Mouse (Mus musculus): Measurements from ENCODE around the gene Ggps1. TPM values are rescaled to one million over a fixed set of nuclear protein-coding genes. Genes with fewer than 3 reads are reported as not detected.
A peak's percentile ranks its signal among the peaks of the same experiment; 100 is the strongest.
"Not testable (repeated sequence)": the region's sequence is repeated elsewhere in the genome, so short reads cannot be mapped to it uniquely, and the experiment has no call there.

The Ggps1 gene
- polyA plus RNA-seq, 1 experiment from 2014 or later: 79.2 TPM

- peak; percentile 44; the same call in 1 of the 2 replicates for ATAC-seq (ENCODE audit: low FRiP score)
- Histone ChIP-seq H3K4me2 (peak overlapping the region; percentile 77), H3K4me1 (replicated peaks) (peaks cover 49% of the 10 kb centered on the region), H3K36me3 (0 out of 2 replicates have a peak, but pooled peaks cover 1% of the 10 kb centered on the region), H3K27ac (peak overlapping the region; percentile 98), H3K9me3 (no peaks in the 10 kb centered on the region), H3K4me3 (peak overlapping the region; percentile 99), H3K9ac (peak overlapping the region; percentile 99), H3K27me3 (no peaks in the 10 kb centered on the region)
- WGBS: under 1% methylated on average over 22 of the region's 31 CpGs
These were observed 619 bp upstream of the Ggps1 start for GRCm38 (mm10) chr13:14063942-14064271.

DNA sequence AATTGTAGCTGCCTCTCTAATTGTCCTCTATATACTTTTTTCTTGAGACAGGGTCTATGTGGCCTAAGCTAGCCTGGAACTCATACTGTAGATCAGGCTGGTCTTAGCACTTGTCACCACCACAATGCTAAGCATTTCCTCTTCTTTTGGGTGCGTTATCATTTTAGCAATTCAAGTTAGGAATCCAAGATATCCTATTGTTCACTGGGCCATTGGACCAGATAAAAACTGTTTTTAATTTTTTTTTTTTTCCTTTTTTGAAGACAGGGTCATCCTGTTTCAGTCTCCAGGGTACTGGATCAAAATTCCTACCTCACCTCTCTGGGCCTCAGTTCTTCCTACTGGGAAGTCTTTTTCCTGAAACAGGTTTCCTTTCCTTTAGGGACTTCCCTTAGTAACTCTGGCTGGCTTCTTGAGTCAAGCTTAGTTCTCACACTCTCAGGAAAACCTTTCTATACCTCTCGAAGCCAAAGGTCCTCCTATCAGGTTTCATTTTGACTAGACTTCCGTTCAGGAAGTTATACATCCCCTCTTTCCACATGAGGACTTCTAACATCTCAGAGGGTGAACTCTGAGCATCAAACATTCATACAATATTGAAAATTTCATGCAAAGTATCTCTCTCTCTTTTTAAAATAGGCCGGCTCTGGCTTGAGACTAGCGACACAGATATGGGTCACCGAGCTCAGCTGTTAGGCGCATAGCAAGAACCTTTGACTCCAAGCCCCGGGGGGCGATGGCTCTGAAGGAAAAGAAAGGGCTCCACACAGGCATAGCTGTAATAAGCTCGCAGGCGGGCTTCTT is 877 bp downstream of the Ggps1 start:
- Histone ChIP-seq H3K27me3 (no peaks in the 10 kb centered on the region), H3K9me3 (no peaks in the 10 kb centered on the region), H3K9ac (peak overlapping the region; percentile 94), H3K4me2 (peak overlapping the region; percentile 84), H3K4me3 (peak overlapping the region; percentile 99), H3K36me3 (peaks cover under 1% of the 10 kb centered on the region), H3K27ac (peak overlapping the region; percentile 95), H3K4me1 (replicated peaks) (peaks cover 36% of the 10 kb centered on the region)
- 6% methylated on average over 11 of the region's 11 CpGs for WGBS
- ATAC-seq (ENCODE audit: low FRiP score): no peak

DNA sequence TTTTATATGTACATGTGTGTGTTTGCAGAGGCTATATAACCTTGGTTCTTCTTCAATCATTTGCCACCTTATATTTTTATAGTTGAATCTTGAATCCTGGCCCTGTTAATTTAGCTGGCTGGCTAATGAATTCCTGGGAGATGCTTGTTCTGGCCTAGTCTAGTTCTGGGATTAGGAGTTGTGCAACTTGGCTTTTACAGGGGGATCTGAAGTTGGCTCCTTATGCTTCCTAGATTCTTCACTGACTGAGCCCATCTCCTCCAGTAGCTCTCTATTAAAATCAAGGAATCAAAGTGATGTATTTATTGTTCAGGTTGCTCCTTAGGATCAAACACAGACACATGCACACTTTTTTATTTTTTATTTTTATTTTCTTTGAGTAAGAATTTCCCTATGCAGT is 3.7 kb downstream of the Ggps1 start:
- peaks cover 23% of the 10 kb centered on the region for H3K36me3 ChIP-seq
- no peak overlapping the region for H3K27ac ChIP-seq
- H3K9ac ChIP-seq: no peak overlapping the region
- H3K4me1 ChIP-seq (replicated peaks): peaks cover 19% of the 10 kb centered on the region
- no peaks in the 10 kb centered on the region for H3K27me3 ChIP-seq
- no peak overlapping the region for H3K4me3 ChIP-seq
- ATAC-seq (ENCODE audit: low FRiP score): no peak
- no peak overlapping the region for H3K4me2 ChIP-seq
- no peaks in the 10 kb centered on the region for H3K9me3 ChIP-seq

- Histone ChIP-seq H3K4me1 (replicated peaks) (peaks cover 12% of the 10 kb centered on the region), H3K27me3 (no peaks in the 10 kb centered on the region), H3K36me3 (peaks cover 49% of the 10 kb centered on the region), H3K9me3 (no peaks in the 10 kb centered on the region), H3K9ac (no peak overlapping the region), H3K4me2 (no peak overlapping the region), H3K4me3 (no peak overlapping the region), H3K27ac (no peak overlapping the region)
- 92% methylated on average over 3 of the region's 3 CpGs for WGBS
- ATAC-seq (ENCODE audit: low FRiP score): no peak
These were observed 6.5 kb downstream of the Ggps1 start for GRCm38 (mm10) chr13:14056801-14057200.

DNA sequence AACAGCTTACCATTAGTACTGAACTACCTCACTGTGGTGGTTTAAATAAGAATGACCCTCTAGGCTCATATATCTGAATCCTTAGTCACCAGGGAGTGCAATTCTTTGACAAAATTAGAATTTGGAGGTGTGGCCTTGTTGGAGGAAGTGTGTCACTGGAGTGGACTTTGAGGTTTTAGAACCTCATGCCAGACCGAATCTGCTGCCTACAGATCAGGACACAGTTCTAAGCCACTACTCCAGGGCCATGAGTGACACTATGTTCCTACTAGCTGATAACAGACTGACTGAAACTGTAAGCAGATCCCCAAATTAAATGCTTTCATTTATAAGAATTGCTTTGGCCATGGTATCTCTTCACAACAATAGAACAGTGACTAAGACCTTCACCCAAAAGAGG is 13.4 kb downstream of the Ggps1 start:
- no peak for ATAC-seq (ENCODE audit: low FRiP score)

GRCm38 (mm10) chr13:14044521-14044920 is 18.8 kb downstream of the Ggps1 start:
- Histone ChIP-seq H3K4me1 (replicated peaks) (peaks cover 7% of the 10 kb centered on the region), H3K4me2 (no peak overlapping the region), H3K9me3 (no peaks in the 10 kb centered on the region), H3K9ac (no peak overlapping the region), H3K27me3 (no peaks in the 10 kb centered on the region), H3K27ac (no peak overlapping the region), H3K36me3 (peaks cover 38% of the 10 kb centered on the region), H3K4me3 (no peak overlapping the region)
- WGBS: 79% methylated on average over 2 of the region's 2 CpGs
- ATAC-seq (ENCODE audit: low FRiP score): no peak

More for the DNA sequence above, 13.4 kb downstream of the Ggps1 start:
- no peaks in the 10 kb centered on the region for H3K9me3 ChIP-seq
- H3K36me3 ChIP-seq: peaks cover 84% of the 10 kb centered on the region
- H3K4me2 ChIP-seq: no peak overlapping the region
- no peaks in the 10 kb centered on the region for H3K27me3 ChIP-seq
- 97% methylated on average over 1 of the region's 1 CpGs for WGBS
- no peaks in the 10 kb centered on the region for H3K4me1 ChIP-seq (replicated peaks)
- H3K4me3 ChIP-seq: no peak overlapping the region
- H3K9ac ChIP-seq: no peak overlapping the region
- H3K27ac ChIP-seq: no peak overlapping the region

DNA sequence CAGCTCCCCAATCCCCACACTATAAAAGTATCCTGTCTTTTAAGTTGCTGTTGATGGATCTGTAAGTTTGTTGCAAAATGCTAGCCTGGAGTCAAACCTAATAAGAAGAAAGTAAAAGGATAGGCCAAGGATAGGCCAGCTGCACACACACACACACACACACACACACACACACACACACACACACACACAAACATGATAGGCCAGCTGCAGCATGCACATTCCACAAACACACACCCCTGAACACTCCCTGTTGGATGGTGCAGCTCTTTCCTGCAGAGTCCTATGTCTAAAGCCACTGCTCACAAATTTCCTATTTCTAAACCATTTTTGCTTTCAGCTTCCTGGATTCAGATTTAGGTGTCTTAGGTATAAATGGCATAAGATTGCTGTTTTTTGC is 19.4 kb downstream of the Ggps1 start:
- no peak for ATAC-seq (ENCODE audit: low FRiP score)
- no peak overlapping the region for H3K4me3 ChIP-seq
- H3K27ac ChIP-seq: no peak overlapping the region
- H3K36me3 ChIP-seq: peaks cover 31% of the 10 kb centered on the region
- no peaks in the 10 kb centered on the region for H3K27me3 ChIP-seq
- H3K4me2 ChIP-seq: no peak overlapping the region
- peaks cover 7% of the 10 kb centered on the region for H3K4me1 ChIP-seq (replicated peaks)
- H3K9me3 ChIP-seq: no peaks in the 10 kb centered on the region
- H3K9ac ChIP-seq: no peak overlapping the region

GRCm38 (mm10) chr13:14040186-14040585 is 23.1 kb downstream of the Ggps1 start:
- peak overlapping the region; percentile 67 for H3K4me3 ChIP-seq
- H3K27me3 ChIP-seq: no peaks in the 10 kb centered on the region
- H3K9me3 ChIP-seq: no peaks in the 10 kb centered on the region
- H3K36me3 ChIP-seq: peaks cover 2% of the 10 kb centered on the region; the same call in 1 of the 2 replicates
- H3K27ac ChIP-seq: peak overlapping the region; percentile 99
- H3K9ac ChIP-seq: peak overlapping the region; percentile 88
- WGBS: 41% methylated on average over 5 of the region's 5 CpGs
- H3K4me2 ChIP-seq: peak overlapping the region; percentile 78
- peaks cover 20% of the 10 kb centered on the region for H3K4me1 ChIP-seq (replicated peaks)
- ATAC-seq (ENCODE audit: low FRiP score): no peak

DNA sequence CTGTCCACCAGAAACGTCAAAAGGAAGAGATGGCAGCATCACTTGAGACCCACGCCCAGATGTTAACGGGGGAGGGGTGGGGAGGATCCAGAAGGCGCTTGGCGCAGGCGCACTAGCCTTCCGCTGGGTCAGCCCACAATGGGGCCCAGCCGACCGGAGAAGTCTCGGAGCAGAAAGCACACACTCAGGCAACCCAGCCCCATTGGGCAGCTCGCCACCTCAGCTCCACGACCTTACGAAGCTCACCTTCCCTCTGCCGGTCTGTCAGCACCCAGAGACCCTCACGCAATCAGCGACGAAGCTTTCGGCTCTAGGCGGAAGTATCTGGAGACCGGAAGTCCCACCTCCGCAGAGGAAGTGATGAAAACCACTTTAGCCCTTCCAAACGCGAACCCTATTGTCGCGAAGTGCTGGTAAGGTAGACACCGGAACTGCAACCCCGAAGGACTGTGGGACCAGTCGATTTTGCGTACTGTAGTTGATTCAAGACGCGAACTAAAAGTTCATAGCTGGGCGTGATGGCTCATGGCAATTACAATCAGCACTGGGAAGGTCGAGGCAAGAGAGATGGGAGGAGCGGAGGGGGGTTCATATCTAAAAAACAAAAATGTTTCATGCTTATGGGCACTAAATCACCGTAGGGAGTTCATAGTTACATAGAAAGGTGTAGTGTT is 23.9 kb downstream of the Ggps1 start, which contains the start of gene Tbce:
Gene Tbce, minus strand, starts transcription at position 347 of the 674 bp plus-strand sequence.
- Histone ChIP-seq H3K9me3 (no peaks in the 10 kb centered on the region), H3K27ac (peak within 1 kb of the TSS; percentile 99), H3K4me3 (peak within 1 kb of the TSS; percentile 67), H3K27me3 (no peaks in the 10 kb centered on the region), H3K4me2 (peak within 1 kb of the TSS; percentile 78), H3K9ac (peak within 1 kb of the TSS; percentile 88), H3K4me1 (replicated peaks) (peaks cover 20% of the 10 kb centered on the region), H3K36me3 (no peaks in the 10 kb centered on the region)
- 1% methylated on average over 35 of the region's 35 CpGs for WGBS
- ATAC-seq (ENCODE audit: low FRiP score): peak; percentile 97

DNA sequence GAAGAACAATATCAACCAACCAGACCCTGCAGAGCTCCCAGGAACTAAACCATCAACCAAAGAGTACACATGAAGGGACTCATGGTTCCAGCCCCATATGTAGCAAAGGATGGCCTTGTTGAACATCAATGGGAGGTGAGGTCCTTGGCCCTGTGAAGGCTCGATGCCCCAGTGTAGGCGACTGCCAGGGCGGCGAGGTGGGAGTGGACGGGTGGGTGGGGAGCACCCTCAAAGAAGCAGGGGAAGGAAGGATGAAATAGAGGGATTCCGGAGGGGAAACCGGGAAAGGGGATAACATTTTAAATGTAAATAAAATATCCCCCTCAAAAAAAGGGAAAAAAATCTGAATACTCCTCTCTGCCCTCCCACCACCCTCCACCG is 24.4 kb downstream of the Ggps1 start:
- peak overlapping the region; percentile 67 for H3K4me3 ChIP-seq
- ATAC-seq (ENCODE audit: low FRiP score): peak; percentile 82
- peaks cover 20% of the 10 kb centered on the region for H3K4me1 ChIP-seq (replicated peaks)
- H3K9ac ChIP-seq: peak overlapping the region; percentile 88
- no peaks in the 10 kb centered on the region for H3K36me3 ChIP-seq
- no peaks in the 10 kb centered on the region for H3K27me3 ChIP-seq
- WGBS: 2% methylated on average over 8 of the region's 8 CpGs
- peak overlapping the region; percentile 78 for H3K4me2 ChIP-seq
- H3K27ac ChIP-seq: peak overlapping the region; percentile 99
- H3K9me3 ChIP-seq: no peaks in the 10 kb centered on the region

DNA sequence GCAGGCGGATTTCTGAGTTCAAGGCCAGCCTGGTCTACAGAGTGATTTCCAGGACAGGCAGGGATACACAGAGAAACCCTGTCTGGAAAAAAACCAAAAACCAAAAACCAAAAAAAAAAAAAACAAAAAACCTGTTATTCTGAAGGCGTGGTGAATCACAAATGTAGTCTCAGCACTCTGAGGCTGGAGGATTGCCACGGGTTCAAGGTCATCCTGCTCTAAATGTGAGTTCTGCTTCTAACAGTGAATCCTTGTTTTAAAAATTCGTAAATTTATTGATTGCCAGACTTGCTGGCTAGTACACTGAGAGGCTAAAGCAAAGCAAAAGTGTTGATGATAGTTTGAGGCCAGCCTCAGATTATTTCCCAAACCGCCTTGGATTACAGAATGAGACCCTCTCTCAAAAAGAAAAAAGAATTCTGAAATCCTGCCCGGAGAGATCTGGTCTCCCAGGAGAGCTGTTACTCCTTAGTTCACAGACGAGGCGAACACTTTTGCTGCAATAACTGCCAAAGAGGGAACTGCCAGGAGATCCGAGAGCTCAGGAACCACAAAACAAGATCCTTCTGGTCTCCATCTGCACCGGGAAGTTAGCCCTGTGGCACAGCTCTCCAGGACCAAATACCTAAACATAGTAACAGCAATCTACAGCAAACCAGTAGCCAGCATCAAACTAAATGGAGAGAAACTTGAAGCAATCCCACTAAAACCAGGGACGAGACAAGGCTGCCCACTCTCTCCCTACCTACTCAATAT is 27.2 kb downstream of the Ggps1 start:
- peaks cover 20% of the 10 kb centered on the region for H3K4me1 ChIP-seq (replicated peaks)
- ATAC-seq (ENCODE audit: low FRiP score): no peak
- H3K27me3 ChIP-seq: no peaks in the 10 kb centered on the region
- no peaks in the 10 kb centered on the region for H3K36me3 ChIP-seq
- no peaks in the 10 kb centered on the region for H3K9me3 ChIP-seq
- H3K9ac ChIP-seq: no peak overlapping the region
- no peak overlapping the region for H3K4me2 ChIP-seq
- H3K27ac ChIP-seq: no peak overlapping the region
- no peak overlapping the region for H3K4me3 ChIP-seq
- 95% methylated on average over 11 of the region's 11 CpGs for WGBS

DNA sequence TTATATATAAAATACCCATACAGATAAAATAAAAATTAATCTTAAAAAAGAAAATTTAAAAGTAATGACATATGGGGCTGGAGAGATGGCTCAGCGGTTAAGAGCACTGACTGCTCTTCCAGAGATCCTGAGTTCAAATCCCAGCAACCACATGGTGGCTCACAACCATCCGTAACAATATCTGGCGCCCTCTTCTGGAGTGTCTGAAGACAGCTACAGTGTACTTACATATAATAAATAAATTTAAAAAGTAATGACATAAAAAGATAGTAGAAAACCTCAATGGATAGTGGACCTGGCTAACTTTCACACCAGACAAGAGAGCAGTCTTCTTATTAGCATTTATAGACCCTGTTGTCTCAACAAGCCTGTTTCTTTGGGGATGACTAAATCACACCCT is 27.9 kb downstream of the Ggps1 start:
- H3K9me3 ChIP-seq; H3K36me3 ChIP-seq; H3K4me3 ChIP-seq; H3K4me2 ChIP-seq; H3K27ac ChIP-seq; H3K27me3 ChIP-seq; ATAC-seq (ENCODE audit: low FRiP score); H3K9ac ChIP-seq: not testable (repeated sequence)
- 97% methylated on average over 3 of the region's 3 CpGs for WGBS
- H3K4me1 ChIP-seq (replicated peaks): peaks cover 17% of the 10 kb centered on the region

Measured in hindbrain, embryonic 13.5 days (tissue).